Mouse (Mus musculus) left cerebral cortex, adult 2 months (tissue): ENCODE data around the gene Zmym5. TPM values are rescaled to one million over a fixed set of nuclear protein-coding genes. Genes with fewer than 3 reads are reported as not detected.
"Not testable (repeated sequence)": the region's sequence is repeated elsewhere in the genome, so short reads cannot be mapped to it uniquely, and the experiment has no call there.

Experiments
- DNase-seq, 2 experiments: peaks; one replicate each; pipeline ENCODE4 v3.0.0; 2021 to 2022; ENCODE audit warnings: low spot score in 2 of 2, mixed read lengths in 1 of 2; ENCODE audit errors: extremely low spot score in 1 of 2
- H3K27ac ChIP-seq: fragments of 200-600 bp; 2 replicates; pipeline ENCODE4 v1.8.1; 2022
- H3K4me3 ChIP-seq: fragments of 200-600 bp; 2 replicates; pipeline ENCODE4 v1.8.1; 2022
- CTCF ChIP-seq: fragments of 200-600 bp; IDR thresholded peaks from 2 replicates; pipeline ENCODE4 v1.8.1; 2022; ENCODE audit warnings: antibody characterized with exemption, mild to moderate bottlenecking, moderate library complexity
- intact Hi-C: fragments of 180-260 bp; cut with DNase I; formaldehyde crosslinking; loops from one replicate; pipeline ENCODE4 v1.15.1; 2025
- long read RNA-seq, 2 experiments: library from polyadenylated mRNA; stranded (forward); transcript quantifications; one replicate each; pipeline ENCODE4 v2.0.0; 2021; ENCODE audit warnings: borderline mapping rate in 2 of 2
- total RNA-seq, 2 experiments: library from RNA; stranded (reverse); gene quantifications; 2 replicates each; pipeline ENCODE4 v1.2.3; 2021

Zmym5 gene
- 10 to 100 TPM; 29.3 to 30.4 TPM for total RNA-seq
- long read RNA-seq, experiment 1, partial matches to known transcripts, result 7 of 15 reads
- long read RNA-seq, experiment 1, other reads (novel, unspliced or antisense), result 8 of 15 reads
- long read RNA-seq, experiment 2, full-length matches to known transcripts, result 2 of 12 reads
- long read RNA-seq, experiment 2, partial matches to known transcripts, result 2 of 12 reads
- long read RNA-seq, experiment 2, other reads (novel, unspliced or antisense), result 8 of 12 reads

DNA sequence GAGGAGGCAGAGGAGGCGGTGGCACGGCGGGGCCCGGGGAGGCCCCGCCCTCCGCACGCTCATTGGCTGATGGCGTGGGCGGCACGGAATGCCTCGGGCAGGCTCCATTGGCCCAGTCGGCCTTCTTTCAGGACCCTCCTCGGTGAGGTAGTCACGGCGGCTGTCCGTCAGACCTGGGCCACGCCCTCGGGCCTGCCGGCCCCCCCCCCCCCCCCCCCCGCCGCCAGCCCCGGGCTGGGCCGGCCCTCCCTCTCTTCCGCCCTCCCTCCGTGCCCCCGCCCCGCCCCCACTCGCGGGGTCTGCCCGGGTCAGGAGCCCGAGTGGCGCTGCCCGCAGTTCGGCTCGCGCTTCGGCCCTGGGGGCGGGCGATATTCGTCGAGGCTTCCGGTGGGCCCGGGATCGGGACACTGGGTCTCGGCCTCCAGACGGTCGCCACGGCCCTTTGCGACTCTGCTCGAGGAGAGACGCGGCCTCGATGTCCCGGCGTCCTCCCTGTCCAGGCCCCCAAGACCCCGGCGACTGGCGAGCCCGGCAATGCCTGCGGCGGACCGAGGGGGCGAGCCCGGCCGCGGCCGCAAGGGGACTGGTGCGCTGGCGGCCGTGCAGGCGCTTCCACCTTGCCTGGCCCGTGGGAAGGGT, at the start of gene Zmym5:
Gene Zmym5 (minus strand): TSS at position 16 of the 639 bp plus-strand sequence.
- DNase-seq, result peak; percentile 82 to 91
- intact Hi-C loops, result loop anchor here (2.0 kb wide), 1 partner anchor 75 kb away; the partner anchor contains the start of gene Zmym2
- peak within 1 kb of the TSS; percentile 92 for H3K27ac ChIP-seq
- peak within 1 kb of the TSS; percentile 78 for H3K4me3 ChIP-seq

DNA sequence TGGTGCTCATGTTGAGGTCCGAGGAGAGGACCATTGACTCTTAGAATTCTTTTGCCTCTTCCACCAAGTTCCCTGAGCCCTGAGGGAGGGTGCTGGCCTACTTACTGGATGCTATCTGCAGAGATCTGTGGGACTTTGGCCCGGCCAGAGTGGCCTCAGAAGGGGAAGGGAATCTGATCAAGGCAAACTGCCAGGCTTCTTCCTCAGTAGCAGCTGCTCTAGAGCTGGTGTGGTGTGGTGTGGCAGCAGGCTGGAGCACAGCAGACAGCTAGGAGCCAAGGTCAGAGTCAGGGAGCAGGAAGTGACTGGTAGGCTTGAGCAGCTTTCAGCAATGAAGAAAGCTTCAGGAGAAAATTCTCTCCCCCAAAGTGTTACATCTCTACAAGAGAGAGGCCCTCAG, 38.2 kb upstream of the Zmym5 start:
- no peak for DNase-seq
- intact Hi-C loops, result no loop called here
- H3K4me3 ChIP-seq, result no peak overlapping the region
- no peak for TF ChIP-seq CTCF
- H3K27ac ChIP-seq, result no peak overlapping the region

DNA sequence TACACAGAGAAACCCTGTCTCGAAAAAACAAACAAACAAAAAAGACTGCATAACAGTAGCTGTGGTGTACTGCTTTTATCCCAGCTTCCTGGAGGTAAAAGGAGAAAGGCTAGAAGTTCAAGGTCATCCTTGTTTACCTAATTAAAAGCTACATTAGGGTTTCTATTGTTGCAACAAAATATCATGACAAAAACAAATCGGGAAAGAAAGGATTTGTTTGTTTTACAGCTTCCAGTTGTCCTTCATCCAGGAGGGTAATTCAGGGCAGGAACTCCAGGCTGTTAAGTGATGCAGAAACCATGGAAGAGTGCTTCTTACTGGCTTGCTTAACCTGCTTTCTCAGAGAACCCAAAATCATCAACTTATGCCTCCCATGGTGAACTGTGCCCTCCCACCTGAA, 36.8 kb upstream of the Zmym5 start:
- H3K27ac ChIP-seq, result no peak overlapping the region
- no peak for TF ChIP-seq CTCF
- intact Hi-C loops, result no loop called here
- H3K4me3 ChIP-seq, result no peak overlapping the region
- DNase-seq, result no peak

DNA sequence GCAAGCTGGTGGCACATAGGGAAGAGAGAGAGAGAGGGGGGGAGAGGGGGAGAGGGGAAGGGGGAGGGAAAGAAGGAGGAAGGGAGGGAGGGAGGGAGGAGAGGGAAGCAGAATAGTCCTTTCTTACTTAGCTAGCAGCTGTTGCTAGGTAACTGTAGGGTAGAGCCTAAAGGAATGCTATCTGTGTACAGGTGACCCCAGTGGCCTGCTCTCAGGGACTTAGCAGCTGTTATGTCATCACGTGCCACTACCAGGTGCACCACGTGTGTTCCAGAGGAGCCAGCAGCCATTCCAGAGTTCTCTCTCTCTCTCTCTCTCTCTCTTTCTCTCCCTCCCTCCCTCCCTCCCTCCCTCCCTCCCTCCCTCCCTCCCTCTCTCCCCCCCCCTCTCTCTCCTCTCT, 33.0 kb upstream of the Zmym5 start:
- intact Hi-C loops, result no loop called here
- DNase-seq, result no peak
- H3K4me3 ChIP-seq, result no peak overlapping the region
- no peak for TF ChIP-seq CTCF
- no peak overlapping the region for H3K27ac ChIP-seq

DNA sequence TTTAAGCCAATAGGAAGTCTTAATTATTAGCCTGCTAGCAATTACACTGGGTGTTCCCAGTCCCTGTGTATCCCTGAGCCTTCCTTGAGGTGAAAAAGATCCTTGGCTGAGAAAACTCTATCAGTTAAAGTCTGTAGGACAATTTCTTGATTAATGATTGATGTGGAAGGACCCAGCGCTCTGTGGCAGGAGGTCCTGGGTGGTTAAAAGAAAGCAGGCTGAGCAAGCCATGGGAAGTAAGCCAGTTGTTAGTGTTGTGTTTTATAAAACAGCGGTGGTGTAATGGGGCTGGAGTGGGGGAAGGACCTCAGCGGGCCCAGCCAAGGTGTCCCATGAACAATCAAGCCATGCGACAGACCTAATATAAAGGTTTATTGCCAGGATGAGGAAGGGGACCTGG, 32.5 kb upstream of the Zmym5 start:
- intact Hi-C loops, result no loop called here
- no peak for DNase-seq
- Histone ChIP-seq H3K4me3 (no peak overlapping the region), H3K27ac (no peak overlapping the region)
- no peak for TF ChIP-seq CTCF

DNA sequence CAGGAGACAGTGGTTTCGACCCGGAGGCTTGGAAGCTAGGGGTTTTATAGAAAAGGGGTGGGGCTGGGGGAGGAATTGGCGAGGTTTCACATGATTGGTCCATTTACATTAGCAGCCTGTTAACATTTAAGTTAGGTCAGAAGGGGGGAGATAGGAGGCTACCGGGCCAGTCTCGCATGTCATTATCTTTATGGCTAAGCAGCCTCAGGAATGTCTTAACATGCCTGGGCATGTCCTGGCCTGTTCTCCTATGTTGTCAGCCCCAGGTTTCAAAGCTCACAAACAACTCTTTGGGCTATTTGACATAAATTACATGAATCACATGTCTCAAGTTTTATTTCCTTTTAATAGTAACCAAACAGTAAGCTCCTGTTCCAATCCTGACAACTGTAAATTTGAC, 23.1 kb upstream of the Zmym5 start:
- H3K27ac ChIP-seq, intact Hi-C loops, H3K4me3 ChIP-seq, DNase-seq: not testable (repeated sequence)

DNA sequence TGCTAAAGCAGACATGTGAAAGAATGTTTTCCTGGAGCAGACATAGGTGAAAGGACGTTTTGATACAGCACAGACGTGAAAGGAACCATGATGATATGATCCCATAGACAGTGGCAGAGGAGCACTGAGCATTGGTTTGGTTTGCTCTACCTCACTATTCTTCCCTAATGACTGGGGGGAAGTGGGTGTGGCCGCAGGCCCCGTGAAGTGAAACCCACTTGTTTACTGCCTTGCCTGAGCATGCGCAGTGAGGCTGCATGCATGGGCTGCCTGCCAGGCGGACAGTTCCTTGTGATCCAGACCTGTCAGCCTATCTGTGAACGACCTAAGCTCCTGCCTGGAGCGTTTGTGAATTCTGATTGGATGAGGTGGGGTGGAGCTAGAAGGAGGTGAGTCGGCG, 21.7 kb upstream of the Zmym5 start:
- DNase-seq, intact Hi-C loops, H3K4me3 ChIP-seq, H3K27ac ChIP-seq: not testable (repeated sequence)

DNA sequence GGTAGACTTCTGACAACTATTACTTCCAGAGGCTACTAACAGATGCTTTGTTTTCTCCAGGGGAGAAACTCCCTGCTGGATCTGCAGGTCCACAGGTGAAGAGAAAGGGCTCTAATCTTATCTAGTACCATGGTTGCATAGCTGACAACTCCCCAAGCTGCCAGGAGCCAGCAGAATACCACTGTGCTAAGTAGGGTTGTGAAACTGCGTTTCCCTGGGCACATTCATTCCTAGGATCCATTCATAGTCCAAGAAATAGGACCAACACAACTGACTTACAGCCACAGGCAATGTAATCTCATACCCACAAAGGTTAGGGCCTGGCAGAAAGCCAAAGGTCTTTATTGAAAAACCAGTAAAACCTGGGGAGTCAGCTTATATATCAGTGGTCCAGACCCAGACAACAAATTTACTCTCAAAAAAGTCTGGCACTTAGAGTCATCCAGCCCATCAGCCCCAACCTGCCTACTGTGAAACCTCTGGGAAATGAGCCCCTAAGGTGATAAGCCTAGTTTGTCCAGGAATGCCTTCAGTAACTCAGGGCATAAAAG, 21.1 kb upstream of the Zmym5 start:
- Histone ChIP-seq H3K27ac (no peak overlapping the region), H3K4me3 (no peak overlapping the region)
- no peak for TF ChIP-seq CTCF
- intact Hi-C loops, result no loop called here
- DNase-seq, result no peak

DNA sequence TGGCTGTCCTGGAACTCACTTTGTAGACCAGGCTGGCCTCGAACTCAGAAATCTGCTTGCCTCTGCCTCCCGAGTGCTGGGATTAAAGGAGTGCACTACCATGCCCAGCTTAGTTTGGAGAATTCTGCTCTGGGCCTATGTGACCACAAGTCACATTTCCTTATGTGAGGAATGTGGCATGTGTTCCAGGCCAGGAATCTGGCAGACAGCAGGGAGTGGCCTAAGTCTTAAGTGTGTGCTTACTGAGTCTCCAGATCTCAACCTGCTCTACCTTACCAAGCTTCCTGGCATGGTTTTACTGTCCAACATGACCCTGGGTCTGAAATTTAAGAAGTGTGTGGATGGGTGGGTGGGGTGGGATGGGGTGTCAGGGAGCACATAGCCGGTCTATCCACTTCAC, 20.6 kb upstream of the Zmym5 start:
- DNase-seq, result no peak
- no peak overlapping the region for H3K27ac ChIP-seq
- no peak for TF ChIP-seq CTCF
- intact Hi-C loops, result no loop called here
- H3K4me3 ChIP-seq, result no peak overlapping the region

DNA sequence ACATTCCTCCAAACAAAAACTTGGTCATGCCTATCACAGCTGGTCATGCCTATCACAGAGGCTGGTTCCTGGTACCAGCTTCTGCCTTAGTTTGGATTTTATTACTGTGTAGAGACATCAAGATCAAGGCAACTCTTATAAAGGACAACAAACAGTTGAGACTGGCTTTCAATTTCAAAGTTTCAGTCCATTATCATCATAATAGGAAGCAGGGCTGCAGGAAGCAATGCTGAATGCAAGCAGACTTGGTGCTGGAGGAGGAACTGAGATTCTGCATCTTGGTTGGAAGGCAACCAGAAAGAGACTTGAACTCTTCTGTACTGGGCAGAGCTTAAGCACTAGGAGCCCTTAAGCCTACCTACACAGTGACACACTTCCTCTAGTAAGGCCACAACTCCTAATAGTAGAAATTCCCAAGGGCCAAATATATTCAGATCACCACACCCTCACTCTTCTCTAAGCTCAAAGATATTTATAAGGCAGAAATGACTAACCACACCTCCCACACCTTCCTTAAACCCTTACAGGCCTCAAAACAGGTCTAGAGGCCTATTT, 19.1 kb upstream of the Zmym5 start:
- DNase-seq, result no peak
- no peak overlapping the region for H3K27ac ChIP-seq
- intact Hi-C loops, result no loop called here
- no peak for TF ChIP-seq CTCF
- H3K4me3 ChIP-seq, result no peak overlapping the region

DNA sequence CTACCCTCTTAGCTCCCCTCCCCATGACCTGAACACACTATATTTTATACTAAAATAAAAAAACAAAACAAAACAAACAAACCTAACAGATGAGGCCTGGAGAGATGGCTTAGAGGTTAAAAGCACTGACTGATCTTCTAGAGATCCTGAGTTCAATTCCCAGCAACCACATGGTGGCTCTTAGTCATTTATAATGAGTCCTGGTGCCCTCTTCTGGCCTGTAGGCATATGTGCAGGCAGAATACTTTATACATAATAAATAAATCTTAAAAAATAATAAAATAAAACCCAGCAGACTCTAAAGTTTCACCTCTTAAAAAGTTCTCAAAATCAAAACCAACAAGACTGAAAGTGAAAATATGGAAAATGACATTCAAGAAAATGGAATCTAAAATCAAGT, 13.0 kb upstream of the Zmym5 start:
- Histone ChIP-seq H3K4me3 (no peak overlapping the region), H3K27ac (no peak overlapping the region)
- DNase-seq, result no peak
- intact Hi-C loops, result no loop called here
- TF ChIP-seq CTCF, result peak; percentile 36

DNA sequence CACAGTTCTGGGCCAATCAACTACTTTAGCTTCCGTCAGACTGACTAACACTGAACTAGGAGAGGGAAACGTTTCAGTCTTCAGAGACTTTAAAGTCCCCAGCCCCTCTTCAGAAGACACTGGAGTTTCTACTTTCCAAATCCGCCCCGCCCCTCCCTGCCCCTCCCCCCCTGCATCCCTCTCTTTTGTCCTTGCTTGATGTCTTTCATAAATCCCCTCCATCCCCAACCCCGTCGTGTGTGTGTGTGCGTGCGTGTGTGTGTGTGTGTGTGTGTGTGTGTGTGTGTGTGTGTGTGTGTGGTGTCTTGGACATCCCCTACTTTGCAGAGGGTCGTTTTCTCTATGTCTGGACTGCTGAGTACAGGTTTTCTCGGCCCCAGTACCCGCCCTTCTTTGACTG, 6.1 kb upstream of the Zmym5 start:
- no peak for TF ChIP-seq CTCF
- intact Hi-C loops, result no loop called here
- H3K27ac ChIP-seq, result no peak overlapping the region
- no peak for DNase-seq
- no peak overlapping the region for H3K4me3 ChIP-seq

DNA sequence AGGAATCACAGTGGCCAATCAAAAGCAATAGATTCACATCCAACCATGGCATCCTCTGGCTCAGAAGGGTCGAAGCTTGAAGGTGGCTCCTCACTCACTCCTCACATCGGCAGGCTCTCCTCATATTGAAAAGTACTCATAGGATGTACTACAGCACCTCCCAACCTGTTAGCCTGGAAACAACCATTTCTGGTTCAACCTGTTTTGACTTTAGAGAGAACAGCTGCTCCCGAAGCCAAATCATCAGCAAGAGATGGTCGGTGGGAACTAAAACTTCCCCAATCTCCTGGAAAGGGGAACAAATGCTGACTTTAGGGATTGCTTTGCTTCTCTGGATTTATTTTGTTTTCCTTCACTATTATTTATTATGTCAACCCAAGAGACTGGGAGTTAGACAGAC, 5.6 kb upstream of the Zmym5 start:
- intact Hi-C loops, result no loop called here
- no peak overlapping the region for H3K4me3 ChIP-seq
- no peak for TF ChIP-seq CTCF
- H3K27ac ChIP-seq, result no peak overlapping the region
- no peak for DNase-seq
